Mouse (Mus musculus) midbrain, embryonic 11.5 days (tissue): ENCODE measurements around the gene Gas1. TPM values are rescaled to one million over a fixed set of nuclear protein-coding genes. Genes with fewer than 3 reads are reported as not detected.

Source experiments
- ATAC-seq: fragments of 200-750 bp; cut with Nextera tagmentation; 2 replicates; pipeline ENCODE4 v1.8.0; 2017; ENCODE audit warnings: moderate TSS enrichment, moderate library complexity; ENCODE audit not compliant: low FRiP score
- DNase-seq: peaks from one replicate; pipeline ENCODE4 v3.0.0; 2015; ENCODE audit warnings: low spot score; ENCODE audit errors: missing footprints
- H3K27ac ChIP-seq: fragments of 300-500 bp; sonication (generic); 2 replicates; pipeline ENCODE4 v1.5.1; 2014; ENCODE audit warnings: low read depth, low read length
- H3K27me3 ChIP-seq: fragments of 300-500 bp; sonication (generic); 2 replicates; pipeline ENCODE4 v1.6.1; 2014; ENCODE audit warnings: mild to moderate bottlenecking, low read length, moderate library complexity, mixed read lengths; ENCODE audit not compliant: control insufficient read depth, insufficient read depth
- H3K36me3 ChIP-seq: fragments of 300-500 bp; sonication (generic); 2 replicates; pipeline ENCODE4 v1.6.1; 2014; ENCODE audit warnings: mild to moderate bottlenecking, low read length, moderate library complexity, mixed read lengths; ENCODE audit not compliant: control insufficient read depth, insufficient read depth
- H3K4me1 ChIP-seq: fragments of 300-500 bp; sonication (generic); 2 replicates; pipeline ENCODE4 v1.6.1; 2014; ENCODE audit warnings: low read length; ENCODE audit not compliant: control insufficient read depth, insufficient read depth
- H3K4me2 ChIP-seq: fragments of 300-500 bp; sonication (generic); 2 replicates; pipeline ENCODE4 v1.6.1; 2014; ENCODE audit warnings: mild to moderate bottlenecking, moderate library complexity
- H3K4me3 ChIP-seq: fragments of 300-500 bp; sonication (generic); 2 replicates; pipeline ENCODE4 v1.5.1; 2014; ENCODE audit warnings: low read depth, low read length
- H3K9ac ChIP-seq: fragments of 300-500 bp; sonication (generic); 2 replicates; pipeline ENCODE4 v1.6.1; 2014; ENCODE audit warnings: low read length
- H3K9me3 ChIP-seq: fragments of 300-500 bp; sonication (generic); 2 replicates; pipeline ENCODE4 v1.6.1; 2016; ENCODE audit warnings: low read length; ENCODE audit not compliant: control insufficient read depth
- WGBS: fragments of 180-500 bp; shearing (Covaris S2); extraction: QIAGEN DNeasy Blood & Tissue Kit; methylation state at CpG from one replicate; pipeline ENCODE4 v1.1.7; 2014; 5-methylcytosine and 5-hydroxymethylcytosine counted together
- polyA plus RNA-seq: library from polyadenylated mRNA; unstranded; fragments of >200 nt; fragmentation: Nextera tagmentation; extraction: Ambion mirVana; gene quantifications from 2 replicates; pipeline ENCODE4 v1.2.1, GENCODE M21; 2014

Gas1 gene
- polyA plus RNA-seq = 87.2 and 103 TPM in 2 replicates

GRCm38 (mm10) chr13:60177106-60177796 is at the start of gene Gas1:
Gene Gas1, minus strand, starts transcription at chr13:60177365.
- peak; percentile 93 for ATAC-seq
- peaks cover 21% of the 10 kb centered on the region for H3K4me1 ChIP-seq
- peak within 1 kb of the TSS; percentile 98 for H3K9ac ChIP-seq
- no peaks in the 10 kb centered on the region for H3K36me3 ChIP-seq
- under 1% methylated on average over 58 of the region's 59 CpGs for WGBS
- DNase-seq = peak; percentile 97
- H3K27ac ChIP-seq = peak within 1 kb of the TSS; percentile 99
- peak within 1 kb of the TSS; percentile 66 for H3K4me2 ChIP-seq
- peak within 1 kb of the TSS; percentile 69 for H3K4me3 ChIP-seq
- peaks cover 3% of the 10 kb centered on the region for H3K27me3 ChIP-seq
- no peaks in the 10 kb centered on the region for H3K9me3 ChIP-seq

- WGBS = 51% methylated on average over 9 of the region's 9 CpGs
- DNase-seq = no peak
- Histone ChIP-seq H3K4me3 (no peak overlapping the region), H3K4me1 (no peaks in the 10 kb centered on the region), H3K36me3 (no peaks in the 10 kb centered on the region), H3K27ac (no peak overlapping the region), H3K27me3 (no peaks in the 10 kb centered on the region), H3K9me3 (peaks cover 5% of the 10 kb centered on the region; the same call in 1 of the 2 replicates), H3K4me2 (no peak overlapping the region), H3K9ac (no peak overlapping the region)
- no peak for ATAC-seq
Measured at GRCm38 (mm10) chr13:60226251-60226836, 49.2 kb upstream of the Gas1 start.

DNA sequence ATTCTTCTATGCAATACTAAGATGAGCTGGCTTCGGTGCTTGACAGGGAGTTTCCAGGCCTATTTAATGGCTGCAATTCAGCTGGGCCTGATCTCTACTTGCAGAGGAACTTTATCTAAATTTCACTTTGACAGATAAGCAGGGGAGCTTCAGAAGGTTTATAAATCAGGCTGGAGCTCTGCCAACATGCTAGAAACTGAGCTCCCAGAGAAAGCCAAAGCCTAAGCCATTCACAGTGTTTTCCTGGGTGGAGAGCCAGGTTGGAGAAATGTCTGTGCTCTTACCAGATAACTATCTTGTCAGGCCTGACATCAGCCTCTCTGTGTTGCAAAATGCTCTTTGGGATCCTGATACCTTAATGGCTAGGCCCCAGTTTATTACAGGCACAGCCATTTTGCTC is 48.6 kb upstream of the Gas1 start:
- Histone ChIP-seq H3K27ac (no peak overlapping the region), H3K36me3 (no peaks in the 10 kb centered on the region), H3K9ac (no peak overlapping the region)

GRCm38 (mm10) chr13:60225276-60225675 is 48.1 kb upstream of the Gas1 start:
- H3K36me3 ChIP-seq = no peaks in the 10 kb centered on the region
- H3K4me3 ChIP-seq = no peak overlapping the region
- H3K27me3 ChIP-seq = no peaks in the 10 kb centered on the region
- WGBS = 95% methylated on average over 5 of the region's 5 CpGs
- no peaks in the 10 kb centered on the region for H3K4me1 ChIP-seq
- H3K9ac ChIP-seq = no peak overlapping the region
- H3K27ac ChIP-seq = no peak overlapping the region
- no peak for ATAC-seq
- peaks cover 5% of the 10 kb centered on the region; the same call in 1 of the 2 replicates for H3K9me3 ChIP-seq
- DNase-seq = no peak
- H3K4me2 ChIP-seq = no peak overlapping the region

More for the DNA sequence above, 48.6 kb upstream of the Gas1 start:
- ATAC-seq (no peak), DNase-seq (no peak)
- H3K27me3 ChIP-seq = no peaks in the 10 kb centered on the region
- H3K4me3 ChIP-seq = no peak overlapping the region
- WGBS = 97% methylated on average over 1 of the region's 1 CpGs
- peaks cover 5% of the 10 kb centered on the region; the same call in 1 of the 2 replicates for H3K9me3 ChIP-seq
- no peaks in the 10 kb centered on the region for H3K4me1 ChIP-seq
- H3K4me2 ChIP-seq = no peak overlapping the region

- Histone ChIP-seq H3K9ac (no peak overlapping the region), H3K36me3 (no peaks in the 10 kb centered on the region), H3K4me1 (no peaks in the 10 kb centered on the region), H3K9me3 (peaks cover 5% of the 10 kb centered on the region; the same call in 1 of the 2 replicates), H3K4me3 (no peak overlapping the region), H3K4me2 (no peak overlapping the region), H3K27ac (no peak overlapping the region), H3K27me3 (no peaks in the 10 kb centered on the region)
- DNase-seq (peak; percentile 82), ATAC-seq (no peak)
- 52% methylated on average over 2 of the region's 2 CpGs for WGBS
Measured at GRCm38 (mm10) chr13:60223797-60224196, 46.6 kb upstream of the Gas1 start.

- Histone ChIP-seq H3K27me3 (no peaks in the 10 kb centered on the region), H3K4me3 (no peak overlapping the region), H3K4me1 (no peaks in the 10 kb centered on the region), H3K9ac (no peak overlapping the region), H3K9me3 (peaks cover 5% of the 10 kb centered on the region; the same call in 1 of the 2 replicates), H3K27ac (no peak overlapping the region), H3K4me2 (no peak overlapping the region), H3K36me3 (no peaks in the 10 kb centered on the region)
- DNase-seq (no peak), ATAC-seq (no peak)
- WGBS = 86% methylated on average over 11 of the region's 11 CpGs
Measured at GRCm38 (mm10) chr13:60222336-60222735, 45.2 kb upstream of the Gas1 start.

DNA sequence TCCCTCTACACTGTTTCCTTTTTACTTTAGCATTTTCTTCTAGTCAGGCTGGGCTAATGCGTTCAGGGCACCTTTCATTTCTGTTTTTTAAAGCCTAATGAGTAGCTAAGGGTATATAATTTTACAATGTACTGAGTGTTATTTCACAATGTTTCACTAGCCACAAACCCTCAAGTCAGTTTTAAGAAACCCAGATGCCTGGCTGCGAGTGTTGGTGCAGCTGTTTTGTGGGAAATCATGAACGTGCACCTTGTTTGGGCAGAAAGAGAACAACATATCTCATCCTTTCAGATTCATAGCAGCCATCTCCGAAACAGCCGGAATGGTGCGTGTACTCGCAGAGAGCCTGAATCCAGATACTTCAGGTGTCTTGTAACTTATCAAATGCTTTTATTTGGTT is 36.7 kb upstream of the Gas1 start:
- ATAC-seq (no peak), DNase-seq (peak; percentile 80)
- H3K9me3 ChIP-seq = no peaks in the 10 kb centered on the region
- no peak overlapping the region for H3K9ac ChIP-seq
- H3K27ac ChIP-seq = no peak overlapping the region
- H3K4me2 ChIP-seq = no peak overlapping the region
- H3K36me3 ChIP-seq = no peaks in the 10 kb centered on the region
- 94% methylated on average over 7 of the region's 7 CpGs for WGBS
- H3K27me3 ChIP-seq = no peaks in the 10 kb centered on the region
- no peaks in the 10 kb centered on the region for H3K4me1 ChIP-seq
- no peak overlapping the region for H3K4me3 ChIP-seq

DNA sequence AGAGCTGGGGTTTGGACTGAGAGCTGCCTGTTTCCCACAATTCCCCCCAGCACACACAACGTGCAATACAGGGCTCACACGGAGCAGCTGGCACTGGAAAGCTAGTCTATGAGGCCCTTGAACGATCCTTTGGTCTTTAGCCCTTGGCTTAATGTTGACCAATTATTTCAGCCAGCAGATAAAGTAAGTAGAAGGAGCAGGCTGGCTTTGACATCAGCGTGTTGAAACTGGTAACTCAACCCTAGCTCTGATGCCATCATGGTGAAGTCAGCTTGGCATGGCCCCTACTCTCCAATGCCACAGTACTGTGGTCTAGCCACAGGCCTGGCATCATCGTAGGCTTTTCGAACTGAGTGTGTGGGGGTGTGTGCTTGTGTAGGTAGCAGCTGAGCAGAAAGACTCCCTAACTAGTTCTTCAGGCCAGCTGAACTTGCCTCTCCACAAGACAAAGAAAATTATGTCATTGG is 30.0 kb upstream of the Gas1 start:
- Histone ChIP-seq H3K4me2 (no peak overlapping the region), H3K27ac (no peak overlapping the region), H3K4me3 (no peak overlapping the region), H3K9ac (no peak overlapping the region), H3K9me3 (no peaks in the 10 kb centered on the region), H3K27me3 (no peaks in the 10 kb centered on the region), H3K36me3 (no peaks in the 10 kb centered on the region), H3K4me1 (no peaks in the 10 kb centered on the region)
- WGBS = 91% methylated on average over 6 of the region's 6 CpGs
- DNase-seq (peak; percentile 60), ATAC-seq (no peak)

DNA sequence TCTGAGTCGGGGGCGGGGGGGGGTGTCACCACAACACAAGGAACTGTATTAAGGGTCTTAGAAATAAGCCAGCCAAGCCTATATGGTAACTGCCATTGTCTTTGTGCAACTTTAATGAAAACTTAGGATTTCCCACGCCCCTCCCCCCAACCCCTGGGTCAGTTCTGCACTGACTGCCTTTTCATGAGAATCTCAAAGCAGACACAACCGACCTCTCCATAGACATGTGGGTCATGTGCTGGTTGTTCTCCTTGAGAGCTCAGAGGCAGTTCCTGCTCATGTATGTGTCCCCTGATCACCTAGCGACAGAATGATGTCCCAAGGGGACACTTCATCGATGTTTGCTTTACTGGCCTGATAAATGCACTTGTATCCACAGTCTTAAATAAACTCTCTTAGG is 27.6 kb upstream of the Gas1 start:
- no peak overlapping the region for H3K4me2 ChIP-seq
- no peaks in the 10 kb centered on the region for H3K36me3 ChIP-seq
- H3K27ac ChIP-seq = no peak overlapping the region
- H3K27me3 ChIP-seq = no peaks in the 10 kb centered on the region
- H3K4me1 ChIP-seq = no peaks in the 10 kb centered on the region
- H3K4me3 ChIP-seq = no peak overlapping the region
- H3K9ac ChIP-seq = no peak overlapping the region
- ATAC-seq = no peak
- DNase-seq = peak; percentile 79
- WGBS = 87% methylated on average over 6 of the region's 6 CpGs
- H3K9me3 ChIP-seq = no peaks in the 10 kb centered on the region
